Mouse (Mus musculus) spleen, adult 2 months (tissue): ENCODE data around the gene Pdxk.

Source experiments
- CTCF ChIP-seq: fragments of 200-500 bp; IDR thresholded peaks from 2 replicates; pipeline ENCODE4 v1.5.1; 2011; ENCODE audit warnings: mild to moderate bottlenecking, inconsistent platforms; ENCODE audit not compliant: insufficient read depth, insufficient read length, insufficient replicate concordance; ENCODE audit errors: extremely low read depth
- POLR2A ChIP-seq: fragments of 200-500 bp; IDR thresholded peaks from 2 replicates; pipeline ENCODE4 v1.6.1; 2011; ENCODE audit warnings: low read depth, low read length, inconsistent platforms

DNA sequence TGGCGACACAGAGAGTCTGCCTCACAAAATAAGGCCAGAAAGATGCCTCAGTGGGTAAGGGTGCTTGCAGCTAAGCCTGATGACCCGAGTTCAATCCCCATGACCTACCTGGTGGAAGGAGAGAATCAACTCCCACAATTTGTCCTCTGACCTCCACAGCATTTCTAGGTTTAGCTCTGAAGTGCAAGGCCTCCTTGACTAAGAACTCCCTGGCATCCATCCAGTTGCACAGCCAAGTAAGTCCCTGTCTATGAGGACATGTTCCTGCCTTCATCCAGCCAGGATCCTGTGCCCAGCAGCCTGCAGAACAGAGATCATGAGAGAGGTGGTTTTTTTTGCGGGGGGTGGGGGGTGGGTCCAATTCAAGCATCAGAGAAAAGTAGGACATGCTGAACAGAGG lies 7.3 kb upstream of the Pdxk start:
- no peak for TF ChIP-seq CTCF
- no peak for TF ChIP-seq POLR2A
